Mouse (Mus musculus) cerebellum, adult 9-10 months (tissue): ENCODE measurements around the gene Dnajb13.

Experiments used
- DNase-seq: peaks from one replicate; pipeline ENCODE4 v3.0.0; 2022

Dnajb13 gene

DNA sequence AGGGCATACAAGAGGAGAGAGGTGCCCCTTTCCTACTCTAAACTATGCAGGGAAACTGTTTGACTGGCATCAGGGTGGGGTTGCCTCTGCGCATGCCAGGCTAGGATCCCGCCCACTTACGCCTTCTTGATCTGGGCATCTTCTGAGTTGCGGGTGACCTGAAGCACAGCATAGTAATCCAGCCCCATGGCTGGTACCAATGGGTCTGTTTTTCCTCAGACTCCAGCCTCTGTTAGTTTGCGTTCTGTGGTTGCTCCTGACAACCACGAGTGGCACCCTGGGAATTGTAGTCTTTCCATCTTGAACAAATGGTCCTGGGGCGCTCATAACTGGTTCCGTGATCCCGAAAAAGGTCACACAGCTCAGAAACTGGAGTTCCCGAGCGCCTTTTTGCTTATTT lies at the start of gene Dnajb13:
Gene Dnajb13, minus strand, starts transcription at position 388 of the 400 bp plus-strand sequence.
- DNase-seq: no peak

DNA sequence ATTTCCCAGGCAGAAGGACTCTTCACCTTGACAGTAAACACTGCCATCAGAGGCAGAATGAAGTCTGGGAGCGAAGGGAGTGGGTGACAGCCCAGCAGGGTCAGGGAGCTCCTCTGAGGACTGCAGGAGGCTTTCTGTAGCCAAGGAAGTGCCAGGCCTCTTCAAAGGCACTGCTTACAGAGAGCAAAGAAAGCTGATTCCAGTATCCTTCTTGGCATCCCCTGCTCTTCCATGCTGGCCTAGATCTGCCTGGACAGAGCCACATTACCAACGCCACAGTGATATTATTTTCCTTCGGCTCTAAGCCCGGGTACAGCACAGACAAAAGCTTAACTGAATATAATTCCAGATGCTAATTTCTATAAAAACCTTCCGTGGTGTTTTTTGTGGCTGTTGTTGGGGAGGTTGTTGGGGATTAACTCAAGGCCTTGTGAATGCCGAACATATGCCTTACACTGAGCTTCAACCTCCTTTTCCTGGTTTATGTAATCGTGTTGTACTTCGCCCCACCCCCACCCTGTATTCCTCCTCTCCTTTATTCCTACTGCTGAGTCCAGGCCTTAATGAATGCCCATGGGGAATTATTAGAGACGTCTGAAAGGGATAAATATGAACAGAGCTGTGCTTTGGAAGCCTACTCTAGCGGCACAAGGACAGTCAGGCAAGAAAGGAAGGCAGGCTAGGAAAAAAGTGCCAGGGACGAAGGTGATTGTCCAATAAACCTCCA lies 47.3 kb upstream of the Dnajb13 start:
- no peak for DNase-seq

DNA sequence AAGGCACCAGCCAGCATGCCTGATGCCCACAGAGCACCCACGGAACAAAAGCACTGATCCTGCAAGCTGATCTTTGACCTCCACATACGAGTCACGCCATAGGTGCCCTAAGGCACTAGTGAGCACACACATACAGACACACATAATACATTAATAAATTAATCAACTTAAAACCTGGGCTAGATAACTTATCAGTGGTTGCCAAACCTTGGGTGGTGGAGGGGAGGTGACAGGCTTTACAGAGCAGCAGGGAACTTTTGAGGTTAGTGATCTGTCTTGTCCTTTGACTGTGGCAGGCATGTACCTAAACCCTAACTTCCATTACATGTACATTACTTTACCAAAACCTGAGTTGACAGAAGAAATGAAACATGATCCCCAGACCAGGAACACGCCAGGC lies 44.6 kb upstream of the Dnajb13 start:
- DNase-seq: no peak

DNA sequence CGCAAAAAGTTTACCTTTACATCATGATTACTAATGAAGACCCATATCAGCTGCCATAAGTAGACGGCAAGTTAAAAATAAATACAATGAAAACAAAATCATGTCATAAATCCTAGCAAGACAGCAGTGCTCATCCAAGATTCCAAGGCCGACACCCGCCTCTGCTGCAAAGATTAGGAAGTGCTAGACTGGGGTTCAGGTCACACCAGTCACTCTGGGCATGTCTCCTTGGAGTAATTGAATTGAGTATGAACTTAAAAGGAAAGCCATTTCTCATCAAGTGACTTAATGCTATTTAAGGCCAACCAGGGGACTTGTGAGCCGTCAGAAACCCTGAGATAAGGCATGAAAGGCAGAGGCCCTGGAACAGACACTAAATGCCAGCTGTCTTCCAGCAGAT lies 42.5 kb upstream of the Dnajb13 start:
- DNase-seq: no peak

DNA sequence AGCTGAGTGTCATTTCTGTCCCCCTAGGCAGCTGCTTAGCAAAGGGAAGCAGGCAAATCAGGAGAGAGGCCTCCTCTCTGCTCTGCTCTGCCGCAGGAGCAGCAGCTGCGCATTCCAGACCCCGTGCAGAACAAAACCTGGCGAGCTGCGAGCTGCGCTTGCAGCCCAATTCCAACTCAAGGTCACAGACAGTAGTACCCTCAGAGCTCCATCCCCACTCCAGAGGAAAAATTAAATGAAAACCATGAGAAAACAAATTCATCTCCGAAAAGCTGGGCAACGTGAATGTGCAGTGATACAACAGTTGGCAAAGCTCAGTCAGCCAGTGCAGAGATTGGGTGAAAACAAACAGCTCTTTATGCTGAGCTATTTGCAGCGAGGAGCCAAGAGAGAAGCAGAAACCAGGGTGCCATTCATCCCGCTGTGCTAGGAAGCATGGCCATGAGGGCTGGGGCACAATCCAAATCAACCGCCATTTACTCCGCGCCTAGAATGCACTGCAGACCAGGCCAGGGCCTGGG lies 40.7 kb upstream of the Dnajb13 start:
- DNase-seq: peak; percentile 55

DNA sequence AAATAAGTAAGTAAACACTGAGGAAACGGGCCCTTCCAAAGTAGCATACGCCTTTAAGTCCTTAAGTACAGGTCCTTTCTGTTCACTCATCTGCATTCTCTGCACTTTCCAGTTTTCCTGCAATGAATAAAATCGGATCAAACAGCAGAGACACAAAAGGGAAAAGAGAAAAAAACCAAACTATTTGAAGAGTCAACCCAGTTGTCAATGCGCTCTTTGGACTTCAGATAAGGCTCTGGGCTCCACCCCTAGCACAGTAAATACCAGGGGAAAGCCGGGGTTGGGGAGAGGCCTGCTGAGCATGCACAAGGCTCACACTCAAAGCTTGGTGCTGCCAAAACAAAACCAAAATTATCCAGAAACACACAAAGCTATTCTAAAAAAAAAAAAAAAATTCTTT lies 40.2 kb upstream of the Dnajb13 start:
- DNase-seq: no peak

DNA sequence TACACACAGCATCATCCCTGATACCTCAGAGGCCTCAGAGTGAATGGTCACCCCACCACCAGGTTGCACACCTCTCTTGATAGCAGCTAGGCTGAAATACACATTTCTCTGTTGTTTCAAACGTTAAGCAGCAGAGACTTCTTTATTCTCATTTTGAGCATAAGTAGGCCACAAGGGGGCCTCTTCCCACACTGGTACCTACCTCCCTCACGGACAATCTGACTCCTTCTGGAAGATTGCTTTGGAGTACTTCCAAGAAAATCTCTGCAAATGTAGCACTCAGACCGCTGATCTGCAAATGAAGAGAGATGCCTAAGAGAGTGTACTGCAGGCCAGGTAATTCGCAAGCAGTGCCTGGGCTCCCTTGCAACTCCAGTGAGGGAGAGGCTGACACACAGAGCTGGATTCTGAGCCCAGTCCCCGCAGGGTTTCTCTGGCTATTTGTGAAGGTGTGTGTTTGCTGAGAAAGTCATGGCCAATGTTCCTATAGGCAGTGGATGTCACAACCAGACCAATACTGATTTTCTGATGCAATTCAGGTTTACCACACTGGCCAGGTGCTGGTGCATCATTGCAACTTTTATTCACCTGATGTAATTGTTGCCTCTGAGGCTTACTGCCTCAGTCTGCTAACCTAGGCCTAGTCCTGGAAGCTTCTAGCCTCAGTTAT lies 35.7 kb upstream of the Dnajb13 start:
- peak; percentile 77 for DNase-seq

DNA sequence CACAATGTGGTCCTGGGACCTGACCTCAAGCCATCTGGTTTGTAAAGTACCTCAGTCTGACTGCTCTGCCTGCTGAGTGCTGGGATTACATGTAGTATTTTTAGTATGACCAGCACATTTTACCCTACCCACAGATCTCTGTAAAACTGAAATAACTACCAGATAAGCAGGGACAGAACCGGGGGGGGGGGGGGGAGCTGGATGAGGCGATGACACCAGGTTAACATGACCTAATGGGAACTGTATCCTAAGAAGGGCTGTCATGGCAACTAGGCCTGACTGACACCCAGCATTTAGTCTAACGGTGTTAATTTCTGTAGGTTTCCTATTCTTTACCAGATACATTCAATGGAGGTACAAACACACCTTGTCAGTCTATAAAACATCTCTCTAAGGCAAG lies 35.0 kb upstream of the Dnajb13 start:
- no peak for DNase-seq

DNA sequence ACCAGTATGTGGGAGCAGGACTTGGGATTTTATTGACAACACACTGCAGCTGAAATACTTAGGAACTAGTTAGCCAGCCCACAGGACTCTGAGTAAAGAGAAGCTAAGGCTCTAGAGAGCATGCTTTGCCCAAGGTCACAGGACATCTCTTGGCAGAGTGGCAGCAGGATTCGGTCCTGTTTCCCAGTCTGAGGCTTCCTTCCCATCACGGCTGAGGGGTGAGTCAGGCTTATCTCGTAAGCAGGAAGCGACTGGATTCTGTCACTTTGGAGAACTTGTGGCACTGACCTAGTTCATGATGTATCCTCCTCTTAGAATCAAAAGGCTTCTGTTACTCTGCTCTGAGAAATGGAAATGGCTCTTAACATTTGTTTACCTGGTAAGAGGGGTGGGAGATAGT lies 32.9 kb upstream of the Dnajb13 start:
- no peak for DNase-seq

DNA sequence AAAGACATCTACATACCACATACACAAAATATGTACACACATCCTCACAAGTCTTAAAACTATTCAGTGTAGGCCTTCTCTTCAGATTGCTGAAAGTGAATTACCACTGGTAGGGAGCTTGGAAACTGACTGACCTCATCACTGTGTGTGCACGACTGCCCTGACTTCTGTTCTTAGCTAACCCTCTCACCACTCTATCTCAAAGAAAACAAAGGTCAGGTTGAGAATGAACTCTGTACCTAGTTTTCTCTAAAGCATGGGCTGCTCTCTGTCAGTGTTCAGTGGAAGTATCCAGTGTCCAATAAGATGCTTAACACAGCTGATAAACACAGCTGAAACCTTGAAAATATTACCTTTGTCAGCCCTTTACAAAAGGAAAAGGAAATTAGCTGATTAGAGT lies 29.7 kb upstream of the Dnajb13 start:
- DNase-seq: no peak

DNA sequence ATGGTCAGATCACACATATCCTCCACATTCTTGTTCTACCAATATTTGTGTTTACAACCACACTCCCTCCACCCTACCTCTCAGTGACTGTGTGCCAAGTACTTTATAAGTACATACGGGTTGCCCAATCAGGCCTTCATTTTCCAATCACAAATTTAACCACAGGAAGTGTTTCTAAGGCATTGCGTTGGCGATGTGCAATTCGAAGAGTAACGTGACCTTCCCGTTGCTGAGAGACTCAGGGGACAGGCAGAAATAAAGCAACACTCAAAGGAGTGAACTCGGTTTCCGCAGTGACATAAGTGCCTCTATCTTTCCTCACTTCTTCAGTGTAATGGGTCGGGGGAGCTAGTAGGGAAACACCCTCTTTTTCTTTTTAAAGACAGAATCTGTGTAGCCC lies 24.8 kb upstream of the Dnajb13 start:
- DNase-seq: no peak

DNA sequence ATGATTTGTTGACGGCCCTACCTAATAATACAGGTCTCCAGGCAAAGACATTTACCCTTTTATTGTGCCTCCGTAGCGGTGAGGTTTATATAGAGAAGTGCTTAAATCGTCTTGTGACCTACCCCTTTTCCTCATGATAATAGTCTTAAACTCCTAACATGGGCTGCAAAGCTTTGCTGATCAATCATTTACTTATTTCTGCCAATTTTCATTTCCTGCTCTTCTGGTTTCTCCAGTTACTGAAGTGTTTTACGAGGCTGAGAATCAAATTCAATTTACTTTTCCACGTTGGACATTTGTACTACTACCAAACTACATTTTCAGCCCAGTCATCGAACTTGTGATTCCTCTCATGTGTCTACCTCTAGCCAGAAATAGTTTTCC lies 22.8 kb upstream of the Dnajb13 start:
- no peak for DNase-seq

DNA sequence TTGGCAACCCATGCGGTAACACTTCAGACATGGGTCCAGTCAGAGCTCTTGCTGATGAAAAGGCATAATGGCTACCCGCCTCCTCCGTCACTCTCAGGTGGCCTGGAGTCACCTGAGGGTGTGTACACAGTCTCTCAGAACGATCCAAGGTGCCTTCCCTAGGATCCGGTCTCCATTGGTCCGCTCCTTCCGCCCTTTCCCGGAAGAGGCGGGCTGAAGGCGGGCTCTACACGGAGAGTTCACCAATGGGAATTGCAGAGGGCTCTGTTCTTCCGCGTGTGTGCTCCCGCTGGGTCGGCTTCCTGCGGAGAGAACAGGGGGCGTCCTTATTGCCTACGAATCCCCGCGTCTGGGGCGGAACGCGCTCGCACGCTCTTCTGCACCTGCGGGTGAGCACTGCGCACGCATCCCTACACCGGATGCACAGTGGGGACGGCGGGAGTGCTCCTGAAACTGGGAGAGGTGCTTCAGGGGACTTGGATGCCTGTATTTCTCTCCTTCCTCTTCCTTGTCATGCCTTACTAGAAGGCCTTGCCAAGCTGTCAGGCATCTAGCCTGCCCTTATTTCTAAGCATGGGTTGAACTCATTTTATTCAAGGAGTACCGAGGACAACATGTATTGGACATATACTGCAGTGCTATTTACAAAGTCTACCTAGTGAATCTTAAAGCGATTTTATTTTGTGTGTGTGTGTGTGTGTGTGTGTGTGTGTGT lies 22.2 kb upstream of the Dnajb13 start, which contains the start of gene Coa4:
Gene Coa4, plus strand, starts transcription at position 268 of the 715 bp plus-strand sequence.
- DNase-seq: peak; percentile 90

DNA sequence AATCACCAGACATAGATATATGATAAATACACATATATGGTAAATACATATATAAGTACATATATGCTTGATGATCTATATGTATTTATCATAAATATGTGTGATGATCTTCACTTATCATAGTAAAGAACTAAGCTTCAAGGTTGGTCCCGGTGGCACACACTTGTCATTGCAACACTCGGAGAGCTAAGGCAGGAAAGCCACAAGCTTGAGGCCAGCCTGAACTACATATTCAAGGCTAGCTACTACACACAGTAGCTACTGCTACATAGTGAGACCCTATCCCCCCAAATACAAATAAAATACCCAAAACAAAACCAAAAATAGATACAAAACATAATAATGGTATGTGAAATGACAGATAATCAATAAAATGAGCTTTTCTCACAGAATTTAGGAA lies 21.1 kb upstream of the Dnajb13 start:
- no peak for DNase-seq

DNA sequence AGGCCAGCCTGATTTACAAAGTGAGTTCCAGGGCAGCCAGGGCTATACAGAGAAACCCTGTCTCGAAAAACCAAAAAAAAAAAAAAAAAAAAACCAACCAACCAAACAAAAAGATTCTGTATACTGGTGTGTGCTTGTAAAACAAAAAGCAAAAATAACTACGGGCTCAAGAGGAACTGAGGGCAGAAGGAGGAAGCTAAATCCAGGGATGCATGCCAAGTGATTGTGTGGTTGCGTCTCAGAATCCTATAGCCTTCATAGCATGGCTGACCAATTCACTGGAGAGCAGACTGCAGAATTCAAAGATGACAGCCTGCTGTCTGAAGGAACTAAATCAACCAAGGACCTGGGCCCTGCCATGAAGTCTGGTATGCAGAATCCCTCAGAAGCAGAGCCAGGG lies 19.5 kb upstream of the Dnajb13 start:
- no peak for DNase-seq

DNA sequence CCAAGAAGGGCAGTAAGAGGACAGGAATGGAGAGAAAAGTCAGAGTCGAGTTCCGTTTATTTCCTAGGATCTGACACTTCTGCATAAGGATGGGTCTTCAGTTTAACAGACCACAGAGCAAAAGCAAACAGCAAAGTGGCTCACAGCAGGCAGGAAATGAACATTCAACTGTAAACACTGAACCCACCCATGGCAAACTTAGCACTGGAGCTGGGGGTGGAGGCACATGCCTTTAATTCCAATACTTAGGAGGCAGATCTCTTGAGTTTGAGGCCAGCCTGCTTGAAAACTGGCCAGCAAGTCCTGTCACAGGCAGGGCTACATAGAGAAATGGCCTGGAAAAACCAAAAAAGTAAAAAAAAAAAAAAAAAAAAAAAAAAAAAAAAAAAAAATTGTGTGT lies 18.7 kb upstream of the Dnajb13 start:
- no peak for DNase-seq

DNA sequence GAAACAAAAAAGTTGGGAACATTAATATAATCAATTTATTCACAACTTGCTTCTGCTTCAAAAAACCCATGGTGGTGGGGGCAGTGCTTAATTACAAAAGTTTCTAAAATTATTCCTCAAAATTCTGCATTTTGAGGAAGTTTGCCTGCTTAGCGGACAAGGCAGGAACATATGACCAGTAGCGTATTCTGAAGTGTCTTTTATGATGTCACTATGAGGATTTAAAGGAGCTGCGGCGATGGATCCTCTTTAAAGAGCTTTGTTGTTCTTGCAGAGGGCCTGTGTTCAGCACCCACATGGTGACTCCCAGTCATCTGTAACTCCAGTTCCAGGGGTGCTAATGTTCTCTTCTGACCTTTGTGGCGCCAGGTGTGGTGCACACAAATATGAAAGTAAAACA lies 16.0 kb upstream of the Dnajb13 start:
- no peak for DNase-seq

DNA sequence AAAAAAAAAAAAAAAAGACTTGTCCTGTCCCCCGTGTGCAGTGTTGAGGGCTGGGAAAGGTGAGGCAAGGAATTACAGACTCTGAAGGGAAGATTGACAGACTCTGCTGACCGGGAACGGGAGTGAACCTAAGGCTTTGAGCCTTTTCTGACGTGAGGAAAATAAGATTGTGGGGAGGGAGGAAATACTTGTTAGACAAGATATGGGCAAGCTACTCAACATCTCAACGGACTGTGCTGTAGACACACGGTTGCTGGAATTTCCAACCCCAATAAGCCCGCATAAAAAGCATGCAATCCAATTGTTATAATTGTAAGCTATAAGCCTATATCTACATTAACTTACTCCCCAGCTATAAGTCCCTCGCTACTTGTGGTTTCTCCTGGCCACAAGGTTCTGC lies 9.9 kb upstream of the Dnajb13 start:
- no peak for DNase-seq

DNA sequence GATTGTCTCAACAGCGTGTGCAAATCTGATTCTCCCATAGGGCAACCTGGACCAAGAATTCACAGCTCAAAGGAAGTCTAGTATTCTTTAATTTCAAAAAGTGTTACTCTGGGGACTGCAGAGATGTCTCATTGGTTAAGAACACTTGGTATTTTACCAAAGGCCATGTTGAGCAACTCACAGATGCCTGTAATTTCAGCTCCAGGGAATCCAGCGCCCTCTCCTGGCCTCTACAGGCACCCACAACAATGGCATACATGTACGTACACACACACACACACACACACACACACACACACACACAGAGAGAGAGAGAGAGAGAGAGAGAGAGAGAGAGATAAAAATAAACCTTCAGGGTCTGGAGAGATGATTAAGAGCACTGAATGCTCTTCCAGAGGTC lies 7.5 kb upstream of the Dnajb13 start:
- DNase-seq: no peak

DNA sequence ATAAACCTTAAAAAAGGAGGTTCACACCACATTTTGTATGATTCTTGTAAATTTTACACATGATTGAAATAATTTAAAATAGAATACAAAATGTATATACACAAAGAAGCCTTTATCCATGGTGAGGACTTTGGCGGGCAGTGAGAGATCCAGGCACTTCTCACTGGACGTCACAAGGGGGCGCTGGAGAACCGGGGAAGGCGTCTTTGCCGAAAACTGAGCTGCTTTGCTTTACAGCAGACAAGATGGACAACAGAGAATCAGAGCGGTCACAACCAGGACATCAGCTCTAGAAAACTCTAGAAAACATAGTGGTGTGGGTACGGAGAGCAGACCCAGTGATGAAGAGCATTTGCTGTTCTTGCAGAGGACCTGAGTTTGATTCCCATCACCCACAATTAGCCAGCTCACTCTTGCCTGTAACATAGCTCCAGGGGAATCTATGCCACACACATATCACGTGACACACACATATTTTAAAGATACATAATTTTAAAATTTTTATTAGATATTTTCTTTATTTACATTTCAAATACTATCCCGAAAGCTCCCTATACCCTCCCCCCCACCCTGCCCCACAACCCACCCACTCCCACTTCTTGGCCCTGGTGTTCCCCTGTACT lies 6.0 kb upstream of the Dnajb13 start:
- DNase-seq: peak; percentile 78

DNA sequence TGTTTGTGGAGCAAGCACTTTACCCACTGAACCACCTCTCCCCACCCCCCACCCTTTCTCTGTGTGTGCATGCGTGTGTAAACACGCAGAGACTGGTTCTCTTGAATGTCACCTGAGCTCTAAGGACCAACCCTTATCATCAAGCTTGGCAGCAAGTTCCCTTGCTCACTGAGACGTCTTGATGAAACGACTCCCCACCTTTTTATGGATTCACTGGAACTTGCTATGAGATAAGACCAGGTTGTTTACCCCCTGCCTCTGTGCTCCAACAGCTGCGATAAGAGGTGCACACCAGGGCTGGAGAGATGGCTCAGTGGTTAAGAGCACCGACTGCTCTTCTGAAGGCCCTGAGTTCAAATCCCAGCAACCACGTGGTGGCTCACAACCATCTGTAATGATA lies 5.4 kb upstream of the Dnajb13 start:
- DNase-seq: no peak

DNA sequence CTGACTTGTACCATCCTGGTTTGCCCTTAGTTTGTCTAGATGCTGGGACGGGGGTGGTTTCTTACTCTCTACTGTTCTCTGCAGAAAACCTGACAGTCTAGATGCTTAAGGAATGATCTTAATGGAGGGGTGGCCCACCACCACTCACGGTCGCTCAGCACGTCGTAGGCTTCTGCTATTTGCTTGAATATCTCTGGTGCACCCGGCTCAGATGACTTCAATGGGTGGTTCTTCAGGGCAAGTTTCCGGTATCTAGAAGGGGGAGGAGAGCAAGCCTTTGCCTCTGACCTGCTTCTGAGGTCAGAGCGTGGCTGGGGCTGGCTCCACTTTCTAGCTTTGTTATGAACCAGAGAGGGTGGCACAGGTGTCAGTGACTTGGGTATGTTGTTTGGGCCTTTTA lies 3.2 kb downstream of the Dnajb13 start:
- no peak for DNase-seq

DNA sequence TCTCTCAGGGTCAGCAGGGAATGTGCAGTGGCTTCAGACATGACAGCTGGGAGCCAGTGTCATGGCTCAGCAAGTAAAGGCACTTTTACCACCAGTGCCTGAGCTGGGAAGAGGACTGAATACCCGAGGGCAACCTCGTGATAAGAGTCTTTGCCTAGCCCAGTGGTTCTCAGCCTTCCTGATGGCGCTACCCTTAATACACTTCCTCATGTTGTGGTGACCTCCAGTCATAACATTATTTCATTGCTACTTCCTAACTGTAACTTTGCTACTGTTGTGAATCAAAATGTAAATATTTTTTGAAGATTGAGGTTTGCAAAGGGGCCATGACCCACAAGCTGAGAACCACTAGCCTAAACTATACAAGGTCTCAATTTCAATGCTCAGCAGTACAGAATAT lies 6.1 kb downstream of the Dnajb13 start:
- no peak for DNase-seq

DNA sequence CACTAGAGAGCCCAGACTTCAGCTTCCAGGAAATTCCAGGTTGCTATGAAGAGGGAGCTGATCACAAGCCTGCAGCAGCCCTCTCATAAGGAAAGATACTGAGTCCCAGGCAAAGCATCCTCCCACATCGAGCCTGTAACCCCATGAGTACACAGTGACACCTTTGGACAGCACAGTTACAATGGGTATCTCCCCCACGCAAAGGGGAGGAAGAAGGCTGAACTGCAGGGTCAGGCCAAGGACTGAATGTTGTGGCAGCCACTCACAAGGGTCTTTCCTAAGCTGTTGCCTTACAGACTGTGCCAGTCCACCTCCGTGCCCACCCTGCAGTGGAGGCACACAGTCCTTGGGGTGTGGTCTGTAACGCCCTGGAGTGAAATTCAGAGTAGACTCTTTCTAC lies 8.3 kb downstream of the Dnajb13 start:
- no peak for DNase-seq
